Mouse (Mus musculus) liver, embryonic 12.5 days (tissue): ENCODE measurements around the gene Tmem63a. TPM values are rescaled to one million over a fixed set of nuclear protein-coding genes. Genes with fewer than 3 reads are reported as not detected.
"Not testable (repeated sequence)": the region's sequence is repeated elsewhere in the genome, so short reads cannot be mapped to it uniquely, and the experiment has no call there.

Source experiments
- ATAC-seq: fragments of 200-750 bp; cut with Nextera tagmentation; 2 replicates; pipeline ENCODE4 v1.8.0; 2017; ENCODE audit warnings: moderate number of reproducible peaks, mild to moderate bottlenecking, moderate library complexity
- H3K27ac ChIP-seq: fragments of 300-500 bp; sonication (generic); 2 replicates; pipeline ENCODE4 v1.5.1; 2016; ENCODE audit warnings: mild to moderate bottlenecking
- H3K27me3 ChIP-seq: fragments of 300-500 bp; sonication (generic); replicated peaks from 2 replicates; pipeline ENCODE4 v1.6.1; 2016; ENCODE audit warnings: mild to moderate bottlenecking, moderate library complexity
- H3K36me3 ChIP-seq: fragments of 300-500 bp; sonication (generic); 2 replicates; pipeline ENCODE4 v1.6.1; 2016; ENCODE audit warnings: mild to moderate bottlenecking, moderate library complexity
- H3K4me1 ChIP-seq: fragments of 300-500 bp; sonication (generic); 2 replicates; pipeline ENCODE4 v1.6.1; 2016
- H3K4me2 ChIP-seq: fragments of 300-500 bp; sonication (generic); 2 replicates; pipeline ENCODE4 v1.6.1; 2016; ENCODE audit warnings: mild to moderate bottlenecking, moderate library complexity
- H3K4me3 ChIP-seq: fragments of 300-500 bp; sonication (generic); 2 replicates; pipeline ENCODE4 v1.5.1; 2016; ENCODE audit warnings: mild to moderate bottlenecking, moderate library complexity
- H3K9ac ChIP-seq: fragments of 300-500 bp; sonication (generic); 2 replicates; pipeline ENCODE4 v1.6.1; 2016; ENCODE audit warnings: mild to moderate bottlenecking, moderate library complexity
- H3K9me3 ChIP-seq: fragments of 300-500 bp; sonication (generic); replicated peaks from 2 replicates; pipeline ENCODE4 v1.6.1; 2016; ENCODE audit warnings: mild to moderate bottlenecking, moderate library complexity
- WGBS: fragments of 180-500 bp; shearing (Covaris S2); methylation state at CpG from one replicate; pipeline ENCODE4 v1.1.7; 2016; ENCODE audit not compliant: insufficient replicate concordance; 5-methylcytosine and 5-hydroxymethylcytosine counted together
- polyA plus RNA-seq: library from polyadenylated mRNA; unstranded; fragments of >200 nt; fragmentation: Nextera tagmentation; extraction: Ambion mirVana; gene quantifications from 2 replicates; pipeline ENCODE4 v1.2.1, GENCODE M21; 2016

Tmem63a gene
- polyA plus RNA-seq: 6.5 and 6.6 TPM in 2 replicates

DNA sequence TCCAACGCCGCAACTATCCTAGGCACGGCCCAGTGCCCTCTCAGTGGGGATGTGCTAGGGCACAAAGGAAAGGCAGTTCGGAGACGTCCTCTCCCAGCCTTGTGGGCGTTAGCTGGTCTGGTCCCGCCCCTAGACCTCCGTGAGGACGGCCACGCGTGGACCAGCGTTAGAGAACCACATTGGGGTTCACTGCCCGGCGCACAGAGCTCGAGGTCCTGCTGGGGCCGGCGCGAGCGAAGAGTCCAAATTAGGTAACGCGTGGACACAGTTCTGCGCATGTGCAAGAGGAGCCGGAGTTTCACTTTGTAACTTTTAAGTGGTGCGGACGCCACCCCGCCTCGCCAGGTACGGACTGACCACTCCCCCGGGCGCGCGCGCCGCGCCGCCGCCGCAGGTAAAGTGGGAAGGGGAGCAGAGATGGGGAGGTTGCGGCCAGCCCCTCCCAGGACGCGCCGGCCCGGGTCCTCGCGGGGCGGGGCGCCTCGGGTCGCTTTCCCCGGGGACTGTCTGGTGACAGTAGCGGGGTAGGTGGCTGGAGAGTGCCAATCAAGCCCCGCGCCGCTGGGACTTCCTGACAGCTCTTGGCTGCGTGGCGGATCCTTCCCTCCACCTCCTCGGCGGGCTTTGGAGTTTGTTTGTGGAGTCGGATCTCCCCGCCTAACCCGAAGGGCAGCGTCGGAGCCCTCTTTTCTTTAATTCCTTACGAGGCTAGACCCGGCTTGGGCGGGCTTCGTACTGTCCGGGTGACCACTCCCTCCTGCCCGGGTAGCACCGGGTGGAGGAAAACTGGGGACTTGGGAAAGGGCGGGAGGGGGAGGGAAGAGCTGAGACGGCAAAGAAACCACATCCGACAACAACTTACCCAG, at the start of gene Tmem63a:
Gene Tmem63a, plus strand, starts transcription at position 179 of the 866 bp plus-strand sequence.
- peaks cover 79% of the 10 kb centered on the region for H3K4me1 ChIP-seq
- H3K4me2 ChIP-seq: peak within 1 kb of the TSS; percentile 94
- peak within 1 kb of the TSS; percentile 94 for H3K9ac ChIP-seq
- under 1% methylated on average over 73 of the region's 73 CpGs for WGBS
- peak; percentile 59 for ATAC-seq
- H3K9me3 ChIP-seq: no peaks in the 10 kb centered on the region
- peak within 1 kb of the TSS; percentile 87 for H3K27ac ChIP-seq
- H3K27me3 ChIP-seq: peaks cover 15% of the 10 kb centered on the region; the same call in 1 of the 2 replicates
- H3K36me3 ChIP-seq: peaks cover 9% of the 10 kb centered on the region; the same call in 1 of the 2 replicates
- H3K4me3 ChIP-seq: peak within 1 kb of the TSS; percentile 88

DNA sequence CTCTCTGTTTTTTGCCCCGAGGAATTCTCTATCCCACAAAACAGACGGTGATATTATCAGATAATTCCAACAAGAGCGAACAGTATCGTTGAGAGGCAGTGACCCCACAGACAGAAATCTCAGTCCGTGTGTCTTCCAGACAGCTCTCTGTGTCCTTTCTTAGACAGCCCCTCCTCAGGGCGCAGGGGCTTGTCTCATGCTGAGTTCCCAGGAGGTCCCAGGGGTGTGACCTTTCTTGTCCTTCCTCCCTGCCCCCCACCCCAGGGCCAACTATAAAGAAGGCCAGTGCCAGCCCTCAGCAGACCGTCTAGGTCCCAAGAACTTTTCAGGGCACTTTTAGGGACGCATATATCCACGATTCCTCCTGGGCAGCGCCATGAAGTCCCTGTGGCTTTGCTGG, 49.3 kb upstream of the Tmem63a start, which contains the start of gene Lefty2:
Gene Lefty2, plus strand, starts transcription at position 301 of the 400 bp plus-strand sequence.
- Histone ChIP-seq H3K9ac (no peak within 1 kb of the TSS), H3K36me3 (no peaks in the 10 kb centered on the region), H3K4me1 (peaks cover 15% of the 10 kb centered on the region; the same call in 1 of the 2 replicates), H3K27me3 (peaks cover 67% of the 10 kb centered on the region), H3K27ac (no peak within 1 kb of the TSS), H3K9me3 (no peaks in the 10 kb centered on the region), H3K4me3 (no peak within 1 kb of the TSS), H3K4me2 (no peak within 1 kb of the TSS)
- WGBS: 44% methylated on average over 10 of the region's 10 CpGs
- ATAC-seq: no peak

DNA sequence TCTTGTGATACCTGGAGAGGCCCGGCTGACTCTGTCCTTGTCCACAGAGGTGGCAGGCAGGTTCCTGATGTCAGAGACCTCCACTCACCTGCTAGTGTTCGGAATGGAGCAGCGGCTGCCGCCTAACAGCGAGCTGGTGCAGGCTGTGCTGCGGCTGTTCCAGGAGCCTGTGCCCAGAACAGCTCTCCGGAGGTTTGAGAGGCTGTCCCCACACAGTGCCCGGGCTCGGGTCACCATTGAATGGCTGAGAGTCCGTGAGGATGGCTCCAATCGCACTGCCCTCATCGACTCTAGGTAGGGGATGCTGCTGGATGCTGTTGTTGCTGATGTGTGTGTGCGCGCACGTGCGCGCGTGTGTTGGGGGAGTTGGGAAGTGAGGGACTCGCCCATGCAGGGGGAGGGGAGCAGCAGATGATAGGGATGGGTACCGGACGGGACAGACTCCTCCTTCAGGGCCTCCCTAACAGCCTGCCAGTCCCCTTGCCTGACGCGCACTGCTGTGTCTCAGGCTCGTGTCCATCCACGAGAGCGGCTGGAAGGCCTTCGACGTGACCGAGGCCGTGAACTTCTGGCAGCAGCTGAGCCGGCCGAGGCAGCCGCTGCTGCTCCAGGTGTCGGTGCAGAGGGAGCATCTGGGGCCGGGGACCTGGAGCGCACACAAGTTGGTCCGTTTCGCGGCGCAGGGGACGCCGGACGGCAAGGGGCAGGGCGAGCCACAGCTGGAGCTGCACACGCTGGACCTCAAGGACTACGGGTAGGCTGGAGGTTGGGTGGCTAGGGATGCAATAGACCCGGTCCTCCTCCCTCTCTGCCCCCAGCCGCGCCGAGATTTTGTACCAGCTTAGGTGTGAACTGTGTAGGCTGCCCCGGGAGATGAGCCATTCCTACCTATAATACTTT, 47.8 kb upstream of the Tmem63a start:
- H3K9ac ChIP-seq, H3K36me3 ChIP-seq, H3K4me3 ChIP-seq, H3K9me3 ChIP-seq, H3K27ac ChIP-seq, H3K4me1 ChIP-seq: not testable (repeated sequence)
- 10% methylated on average over 51 of the region's 51 CpGs for WGBS
- Histone ChIP-seq H3K4me2 (peak overlapping the region; percentile 10), H3K27me3 (peaks cover 52% of the 10 kb centered on the region)
- ATAC-seq: 0 out of 2 replicates have a peak, but pooled peaks have one; percentile 18

DNA sequence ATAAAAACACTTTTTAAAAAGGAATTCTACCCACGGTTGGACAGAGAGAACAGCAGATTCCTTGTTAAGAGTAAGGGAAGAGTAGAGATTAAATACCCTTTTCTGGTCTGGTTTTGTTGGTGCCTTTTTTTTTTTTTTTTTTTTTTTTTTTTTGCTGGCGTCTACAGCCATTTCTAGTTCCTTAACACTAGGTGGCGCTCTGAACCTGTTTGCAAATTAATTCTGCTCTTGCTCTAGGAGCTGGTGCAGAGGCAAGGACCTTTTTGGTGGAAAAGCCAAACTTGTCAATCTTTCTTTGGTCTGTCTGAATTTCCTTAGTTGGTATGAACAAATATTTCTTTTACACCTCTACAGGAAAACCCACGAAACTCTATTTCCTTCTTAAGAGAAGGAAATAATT, 41.0 kb upstream of the Tmem63a start:
- Histone ChIP-seq H3K27ac (no peak overlapping the region), H3K4me2 (no peak overlapping the region), H3K9ac (no peak overlapping the region), H3K4me3 (no peak overlapping the region), H3K36me3 (peaks cover 9% of the 10 kb centered on the region), H3K4me1 (peaks cover 39% of the 10 kb centered on the region), H3K27me3 (no peaks in the 10 kb centered on the region), H3K9me3 (no peaks in the 10 kb centered on the region)
- 2% methylated on average over 4 of the region's 4 CpGs for whole genome bisulfite sequencing
- ATAC-seq: no peak

DNA sequence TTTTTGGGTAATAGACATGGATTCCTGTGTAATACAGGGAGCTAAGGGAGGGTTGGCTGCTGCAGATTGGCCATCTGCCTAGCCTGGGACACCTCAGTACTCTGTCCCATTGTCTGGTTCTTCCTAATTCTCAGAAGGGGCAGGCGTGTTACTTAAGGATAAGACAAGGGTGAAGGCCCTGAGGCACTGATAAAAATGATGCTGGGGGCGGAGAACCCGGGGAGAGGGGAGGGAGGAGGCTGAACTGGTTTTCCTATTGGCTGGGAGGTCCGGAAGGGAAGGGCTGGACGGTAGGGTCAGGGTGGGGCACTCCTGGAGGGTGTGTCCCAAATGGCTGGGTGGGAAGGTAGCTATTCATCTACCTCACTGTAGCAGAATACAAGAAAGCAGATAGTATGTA, 39.2 kb upstream of the Tmem63a start:
- Histone ChIP-seq H3K4me3 (peak overlapping the region; percentile 93), H3K27me3 (no peaks in the 10 kb centered on the region), H3K4me1 (peaks cover 57% of the 10 kb centered on the region), H3K9me3 (no peaks in the 10 kb centered on the region), H3K27ac (peak overlapping the region; percentile 97), H3K4me2 (peak overlapping the region; percentile 81), H3K36me3 (peaks cover 27% of the 10 kb centered on the region), H3K9ac (no peak overlapping the region; the same call in 1 of the 2 replicates)
- WGBS: 9% methylated on average over 5 of the region's 5 CpGs
- ATAC-seq: peak; percentile 94

DNA sequence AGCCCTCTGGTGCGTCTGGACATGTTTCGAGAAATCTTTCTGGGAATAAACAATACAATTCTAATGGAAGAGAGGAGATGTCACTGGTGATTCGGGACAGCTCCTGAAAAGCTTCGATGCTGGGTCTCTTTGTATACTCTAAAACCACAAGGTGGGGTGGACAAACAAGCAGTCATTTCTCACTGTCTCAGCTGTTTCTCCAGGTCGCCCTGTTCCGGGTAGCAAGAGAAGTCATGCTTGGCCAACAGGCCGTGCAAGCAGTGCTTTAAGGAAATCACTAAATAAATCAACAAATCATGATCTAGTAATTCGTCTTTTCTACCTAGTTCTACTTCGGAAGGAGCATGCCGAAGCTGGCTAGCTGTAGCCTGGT, 38.5 kb upstream of the Tmem63a start:
- Histone ChIP-seq H3K9me3 (no peaks in the 10 kb centered on the region), H3K27ac (peak overlapping the region; percentile 97), H3K4me2 (peak overlapping the region; percentile 81), H3K36me3 (peaks cover 34% of the 10 kb centered on the region), H3K4me3 (peak overlapping the region; percentile 93), H3K9ac (peak overlapping the region; percentile 95), H3K27me3 (no peaks in the 10 kb centered on the region), H3K4me1 (peaks cover 65% of the 10 kb centered on the region)
- 24% methylated on average over 10 of the region's 10 CpGs for WGBS
- no peak for ATAC-seq

DNA sequence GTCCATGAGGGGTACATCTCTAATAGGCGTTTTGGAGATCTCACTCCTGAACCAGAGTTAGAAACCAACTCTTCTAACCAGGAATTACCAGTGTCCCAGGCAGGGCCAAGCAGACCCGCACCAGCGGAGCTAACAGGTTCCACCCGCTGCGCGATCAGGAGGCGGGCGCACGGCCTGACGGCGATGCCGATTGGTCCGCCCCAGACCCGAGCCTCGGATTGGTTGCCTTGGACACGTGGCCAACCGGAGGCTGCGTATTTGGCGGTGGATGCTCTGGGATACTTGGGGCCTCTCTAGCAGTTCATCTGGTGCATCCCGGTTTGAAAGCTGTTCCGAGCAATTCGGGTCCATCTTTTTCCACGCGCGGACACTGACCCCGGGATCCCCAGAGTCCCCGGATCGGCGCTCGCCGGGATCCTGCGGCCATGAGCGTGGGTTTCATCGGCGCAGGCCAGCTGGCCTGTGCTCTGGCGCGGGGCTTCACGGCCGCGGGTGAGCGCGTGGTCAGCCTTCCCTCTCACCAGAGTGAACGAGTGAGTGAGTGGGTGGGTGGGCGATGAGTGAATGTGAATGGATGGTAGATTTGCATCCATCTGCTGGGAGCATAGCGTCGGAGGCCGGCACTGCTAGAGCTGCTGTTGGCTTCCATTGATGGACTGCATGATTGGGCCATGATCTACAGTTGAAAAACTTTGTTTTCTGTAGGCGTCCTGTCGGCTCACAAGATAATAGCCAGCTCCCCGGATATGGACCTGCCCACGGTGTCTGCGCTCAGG, 37.9 kb upstream of the Tmem63a start, which contains the start of gene Pycr2:
Gene Pycr2, plus strand, starts transcription at position 255 of the 776 bp plus-strand sequence.
- under 1% methylated on average over 52 of the region's 52 CpGs for WGBS
- peaks cover 70% of the 10 kb centered on the region for H3K4me1 ChIP-seq
- peak; percentile 81 for ATAC-seq

DNA sequence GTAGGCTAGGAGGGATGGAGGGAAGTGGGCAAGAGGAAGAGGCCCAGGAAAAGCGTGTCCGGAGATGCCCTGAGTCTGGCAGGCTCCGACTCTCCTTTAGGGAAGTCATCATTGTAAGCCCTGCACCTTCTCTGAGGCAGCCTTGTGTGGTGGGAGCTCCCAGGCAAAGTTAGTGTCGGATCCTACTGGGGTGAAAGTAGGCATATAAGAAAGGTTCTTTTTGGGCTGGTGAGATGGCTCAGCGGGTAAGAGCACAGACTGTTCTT, 37.4 kb upstream of the Tmem63a start:
- peak overlapping the region; percentile 93 for H3K4me3 ChIP-seq
- peaks cover 76% of the 10 kb centered on the region for H3K4me1 ChIP-seq
- 2% methylated on average over 5 of the region's 5 CpGs for WGBS

More for the DNA sequence above, 37.9 kb upstream of the Tmem63a start, which contains the start of gene Pycr2:
- Histone ChIP-seq H3K4me3 (peak within 1 kb of the TSS; percentile 93), H3K9ac (peak within 1 kb of the TSS; percentile 95), H3K4me2 (peak within 1 kb of the TSS; percentile 81), H3K27me3 (no peaks in the 10 kb centered on the region), H3K36me3 (peaks cover 40% of the 10 kb centered on the region), H3K9me3 (no peaks in the 10 kb centered on the region), H3K27ac (peak within 1 kb of the TSS; percentile 97)

DNA sequence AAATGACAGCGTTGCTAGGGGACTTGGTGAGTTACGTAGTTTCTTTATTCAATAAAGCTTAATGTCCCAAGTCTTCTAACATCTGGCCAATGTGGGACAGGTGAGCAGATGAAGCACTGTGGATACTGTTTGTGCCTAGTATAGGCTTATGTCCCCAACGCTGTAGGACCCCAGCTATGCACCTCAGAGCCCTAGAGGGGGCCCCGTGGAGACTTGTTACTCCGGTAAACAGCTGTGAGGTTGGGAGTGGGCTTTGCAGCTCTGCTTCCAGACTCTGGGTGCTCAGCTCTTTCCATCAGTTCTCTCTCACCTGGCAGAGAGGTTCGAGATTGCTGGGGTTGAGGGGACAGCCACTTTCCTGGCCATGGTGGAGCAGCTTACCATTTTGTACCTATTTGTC, 36.8 kb upstream of the Tmem63a start:
- Histone ChIP-seq H3K9ac (peak overlapping the region; percentile 95), H3K27ac (peak overlapping the region; percentile 97), H3K4me1 (peaks cover 76% of the 10 kb centered on the region), H3K36me3 (peaks cover 46% of the 10 kb centered on the region), H3K4me3 (peak overlapping the region; percentile 93), H3K27me3 (no peaks in the 10 kb centered on the region), H3K9me3 (no peaks in the 10 kb centered on the region), H3K4me2 (peak overlapping the region; percentile 81)
- 58% methylated on average over 6 of the region's 6 CpGs for WGBS
- no peak for ATAC-seq

More for the DNA sequence above, 37.4 kb upstream of the Tmem63a start:
- Histone ChIP-seq H3K27ac (peak overlapping the region; percentile 97), H3K27me3 (no peaks in the 10 kb centered on the region), H3K4me2 (peak overlapping the region; percentile 81), H3K9ac (peak overlapping the region; percentile 95), H3K36me3 (peaks cover 45% of the 10 kb centered on the region), H3K9me3 (no peaks in the 10 kb centered on the region)
- no peak for ATAC-seq

DNA sequence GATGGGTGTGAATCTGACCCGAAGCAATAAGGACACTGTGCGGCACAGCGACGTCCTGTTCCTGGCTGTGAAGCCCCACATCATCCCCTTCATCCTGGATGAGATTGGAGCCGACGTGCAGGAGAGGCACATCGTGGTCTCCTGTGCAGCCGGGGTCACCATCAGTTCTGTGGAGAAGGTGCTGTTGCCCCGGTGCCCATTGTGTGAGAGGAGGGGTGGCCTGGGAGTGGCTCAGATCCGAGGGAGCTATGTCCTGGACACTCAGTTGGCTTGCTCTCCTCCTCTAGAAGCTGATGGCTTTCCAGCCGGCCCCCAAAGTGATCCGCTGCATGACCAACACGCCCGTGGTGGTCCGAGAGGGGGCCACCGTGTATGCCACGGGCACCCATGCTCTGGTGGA, 36.3 kb upstream of the Tmem63a start:
- Histone ChIP-seq H3K9me3 (no peaks in the 10 kb centered on the region), H3K27ac (peak overlapping the region; percentile 97), H3K36me3 (peaks cover 46% of the 10 kb centered on the region), H3K9ac (peak overlapping the region; percentile 95), H3K4me2 (peak overlapping the region; percentile 81), H3K4me1 (peaks cover 78% of the 10 kb centered on the region), H3K27me3 (no peaks in the 10 kb centered on the region), H3K4me3 (peak overlapping the region; percentile 93)
- ATAC-seq: no peak
- 92% methylated on average over 17 of the region's 17 CpGs for WGBS

DNA sequence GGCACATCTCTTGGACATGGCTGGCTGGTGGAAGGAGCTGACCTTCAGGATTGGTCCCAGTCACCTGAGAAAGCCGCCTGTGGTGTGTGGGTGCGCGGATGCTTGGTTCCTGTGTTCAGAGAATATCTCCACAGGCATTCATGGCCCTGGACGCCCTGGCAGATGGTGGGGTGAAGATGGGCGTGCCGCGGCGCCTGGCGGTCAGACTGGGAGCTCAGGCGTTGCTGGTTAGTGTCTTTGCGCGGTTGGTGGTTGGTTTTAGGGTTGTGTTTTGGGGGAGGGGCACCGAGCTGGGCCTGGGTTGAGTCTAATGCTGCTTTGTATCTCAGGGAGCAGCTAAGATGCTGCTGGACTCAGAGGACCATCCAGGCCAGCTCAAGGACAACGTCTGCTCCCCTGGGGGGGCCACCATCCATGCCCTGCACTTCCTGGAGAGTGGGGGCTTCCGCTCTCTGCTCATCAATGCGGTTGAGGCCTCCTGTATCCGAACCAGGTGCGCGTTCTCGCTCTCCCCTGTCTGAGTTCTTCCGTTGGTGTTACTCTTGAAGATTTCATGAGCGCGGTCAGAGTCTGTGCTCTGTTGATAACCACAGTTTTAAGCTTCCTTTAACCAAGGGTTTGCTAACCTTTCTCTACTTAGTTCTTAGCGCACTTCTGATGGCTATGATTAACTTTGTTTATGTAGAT, 35.5 kb upstream of the Tmem63a start:
- H3K27ac ChIP-seq: peak overlapping the region; percentile 97
- H3K4me3 ChIP-seq: peak overlapping the region; percentile 93
- no peaks in the 10 kb centered on the region for H3K9me3 ChIP-seq
- no peak for ATAC-seq
- H3K9ac ChIP-seq: peak overlapping the region; percentile 95
- H3K4me1 ChIP-seq: peaks cover 80% of the 10 kb centered on the region
- WGBS: 80% methylated on average over 24 of the region's 24 CpGs
- no peaks in the 10 kb centered on the region for H3K27me3 ChIP-seq
- H3K4me2 ChIP-seq: peak overlapping the region; percentile 81
- peaks cover 46% of the 10 kb centered on the region for H3K36me3 ChIP-seq
